Mouse (Mus musculus) G1E (cell line): ENCODE measurements at regions not wholly inside any gene's neighbourhood (a gene's known extent, or its start where the extent isn't known, plus 50 kb on each side); places are given as distances from the start of the nearest gene placed in this dataset.

Source experiments
- CTCF ChIP-seq: IDR thresholded peaks from 2 replicates; pipeline ENCODE4 v1.5.1; 2012; ENCODE audit warnings: low read depth, low read length, inconsistent platforms, mixed read lengths
- GATA1 ChIP-seq: IDR thresholded peaks from 2 replicates; pipeline ENCODE4 v1.6.1; 2012; ENCODE audit warnings: borderline replicate concordance, low read length, inconsistent platforms, mixed read lengths
- GATA2 ChIP-seq: IDR thresholded peaks from 2 replicates; pipeline ENCODE4 v1.6.1; 2012; ENCODE audit warnings: low read depth, low read length, inconsistent platforms, borderline replicate concordance
- POLR2AphosphoS5 ChIP-seq: IDR thresholded peaks from 2 replicates; pipeline ENCODE4 v1.6.1; 2012; ENCODE audit warnings: low read depth, low read length, inconsistent platforms; ENCODE audit not compliant: insufficient replicate concordance
- TAL1 ChIP-seq: conservative IDR thresholded peaks from 2 replicates; pipeline ENCODE4 v1.6.1; 2012; ENCODE audit warnings: low read depth, low read length, inconsistent platforms, mixed read lengths

- TF ChIP-seq CTCF (no peak), POLR2AphosphoS5 (no peak), GATA1 (no peak), TAL1 (no peak), GATA2 (no peak)
These were observed 523.6 kb downstream of the Prdm13 start for GRCm38 (mm10) chr4:21162124-21162523.
